Mouse (Mus musculus) neural tube, embryonic 11.5 days (tissue): ENCODE measurements around the gene Tnfaip2. TPM values are rescaled to one million over a fixed set of nuclear protein-coding genes. Genes with fewer than 3 reads are reported as not detected.

Experiments used
- ATAC-seq: fragments of 200-750 bp; cut with Nextera tagmentation; 2 replicates; pipeline ENCODE4 v1.8.0; 2017; ENCODE audit warnings: moderate number of reproducible peaks, mild to moderate bottlenecking, moderate TSS enrichment, moderate library complexity; ENCODE audit not compliant: insufficient read depth, low FRiP score, low TSS enrichment
- DNase-seq: peaks from one replicate; pipeline ENCODE4 v3.0.0-alpha.2; 2015; ENCODE audit warnings: low spot score
- H3K27ac ChIP-seq: fragments of 300-500 bp; sonication (generic); 2 replicates; pipeline ENCODE4 v1.5.1; 2014; ENCODE audit warnings: low read depth, mild to moderate bottlenecking, low read length
- H3K27me3 ChIP-seq: fragments of 300-500 bp; sonication (generic); 2 replicates; pipeline ENCODE4 v1.6.1; 2014; ENCODE audit warnings: mild to moderate bottlenecking, low read length, mixed read lengths; ENCODE audit not compliant: control insufficient read depth, insufficient read depth
- H3K36me3 ChIP-seq: fragments of 300-500 bp; sonication (generic); 2 replicates; pipeline ENCODE4 v1.6.1; 2014; ENCODE audit warnings: mild to moderate bottlenecking, low read length, moderate library complexity, mixed read lengths; ENCODE audit not compliant: control insufficient read depth, insufficient read depth
- H3K4me1 ChIP-seq: fragments of 300-500 bp; sonication (generic); 2 replicates; pipeline ENCODE4 v1.6.1; 2014; ENCODE audit warnings: low read length, mixed read lengths; ENCODE audit not compliant: control insufficient read depth, insufficient read depth
- H3K4me2 ChIP-seq: fragments of 300-500 bp; sonication (generic); 2 replicates; pipeline ENCODE4 v1.6.1; 2014; ENCODE audit warnings: low read depth, mild to moderate bottlenecking, moderate library complexity
- H3K4me3 ChIP-seq: fragments of 300-500 bp; sonication (generic); 2 replicates; pipeline ENCODE4 v1.5.1; 2014; ENCODE audit warnings: low read depth, low read length
- H3K9ac ChIP-seq: fragments of 300-500 bp; sonication (generic); 2 replicates; pipeline ENCODE4 v1.6.1; 2014; ENCODE audit warnings: mild to moderate bottlenecking, low read length
- H3K9me3 ChIP-seq: fragments of 300-500 bp; sonication (generic); 2 replicates; pipeline ENCODE4 v1.6.1; 2016; ENCODE audit warnings: low read length; ENCODE audit not compliant: control insufficient read depth
- WGBS: fragments of 180-500 bp; shearing (Covaris S2); extraction: QIAGEN DNeasy Blood & Tissue Kit; methylation state at CpG from one replicate; pipeline ENCODE4 v1.1.7; 2014; 5-methylcytosine and 5-hydroxymethylcytosine counted together
- polyA plus RNA-seq: library from polyadenylated mRNA; unstranded; fragments of >200 nt; fragmentation: Nextera tagmentation; extraction: Ambion mirVana; gene quantifications from 2 replicates; pipeline ENCODE4 v1.2.1, GENCODE M21; 2014

Gene Tnfaip2
- polyA plus RNA-seq, 1 experiment from 2014 or later = 3.7 TPM

DNA sequence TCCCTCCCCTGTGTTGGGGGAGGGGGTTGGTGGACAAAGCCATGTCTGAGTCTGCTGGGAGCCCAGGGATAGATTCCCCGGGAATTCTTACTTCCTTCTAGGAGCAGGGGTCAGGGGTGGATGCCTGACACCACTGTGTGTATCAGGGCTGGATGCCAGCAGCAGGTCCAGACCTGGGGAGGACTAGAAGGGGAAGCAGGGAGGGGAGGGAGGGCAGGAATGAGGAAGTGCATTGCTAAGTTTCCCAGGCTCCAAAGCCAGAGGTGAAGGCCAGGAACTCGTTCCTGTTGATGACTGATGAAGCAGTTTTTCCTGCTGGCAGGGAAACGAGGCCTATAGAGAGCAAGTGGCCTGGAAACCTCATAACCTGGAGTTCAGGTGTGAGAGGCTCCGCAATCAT, 10.2 kb upstream of the Tnfaip2 start:
- Histone ChIP-seq H3K36me3 (no peaks in the 10 kb centered on the region), H3K27ac (no peak overlapping the region), H3K9ac (no peak overlapping the region), H3K27me3 (peaks cover 59% of the 10 kb centered on the region), H3K4me1 (peaks cover 2% of the 10 kb centered on the region; the same call in 1 of the 2 replicates), H3K4me3 (no peak overlapping the region), H3K4me2 (no peak overlapping the region), H3K9me3 (no peaks in the 10 kb centered on the region)
- ATAC-seq (no peak), DNase-seq (no peak)
- WGBS = 32% methylated on average over 4 of the region's 4 CpGs

DNA sequence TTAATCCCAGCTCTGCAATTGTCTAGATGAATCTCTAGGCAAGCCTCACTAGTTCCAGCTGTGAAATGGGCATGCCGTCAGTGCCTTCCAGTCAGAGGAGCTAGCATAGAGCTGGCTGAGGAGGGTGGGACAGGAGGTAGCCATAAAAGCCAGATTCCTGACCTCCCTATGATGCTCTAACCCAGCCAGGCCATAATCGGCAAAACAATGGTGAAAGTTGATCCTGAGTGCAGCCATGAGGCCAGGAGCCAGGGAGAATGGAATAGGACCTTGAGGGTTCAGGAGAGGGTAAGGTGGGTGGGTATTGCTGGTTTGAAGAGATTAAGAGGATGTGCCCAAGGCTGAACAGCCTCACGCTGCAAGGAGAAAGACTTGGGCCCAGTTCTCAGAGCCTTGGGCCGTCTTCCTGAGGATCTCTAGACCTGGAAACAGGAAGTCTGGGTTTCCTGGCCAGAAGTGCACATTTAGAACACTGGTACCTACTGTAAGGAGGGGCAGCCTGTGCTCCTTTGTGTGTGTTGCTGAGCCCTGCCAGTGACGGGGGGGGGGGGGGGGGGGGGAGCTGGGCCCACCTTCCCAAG, 9.4 kb upstream of the Tnfaip2 start:
- H3K4me3 ChIP-seq = no peak overlapping the region
- peaks cover 52% of the 10 kb centered on the region for H3K27me3 ChIP-seq
- no peak overlapping the region for H3K27ac ChIP-seq
- 42% methylated on average over 4 of the region's 5 CpGs for WGBS
- H3K4me2 ChIP-seq = no peak overlapping the region
- no peaks in the 10 kb centered on the region for H3K9me3 ChIP-seq
- DNase-seq = no peak
- no peaks in the 10 kb centered on the region for H3K36me3 ChIP-seq
- peaks cover 2% of the 10 kb centered on the region; the same call in 1 of the 2 replicates for H3K4me1 ChIP-seq
- H3K9ac ChIP-seq = no peak overlapping the region
- no peak for ATAC-seq

DNA sequence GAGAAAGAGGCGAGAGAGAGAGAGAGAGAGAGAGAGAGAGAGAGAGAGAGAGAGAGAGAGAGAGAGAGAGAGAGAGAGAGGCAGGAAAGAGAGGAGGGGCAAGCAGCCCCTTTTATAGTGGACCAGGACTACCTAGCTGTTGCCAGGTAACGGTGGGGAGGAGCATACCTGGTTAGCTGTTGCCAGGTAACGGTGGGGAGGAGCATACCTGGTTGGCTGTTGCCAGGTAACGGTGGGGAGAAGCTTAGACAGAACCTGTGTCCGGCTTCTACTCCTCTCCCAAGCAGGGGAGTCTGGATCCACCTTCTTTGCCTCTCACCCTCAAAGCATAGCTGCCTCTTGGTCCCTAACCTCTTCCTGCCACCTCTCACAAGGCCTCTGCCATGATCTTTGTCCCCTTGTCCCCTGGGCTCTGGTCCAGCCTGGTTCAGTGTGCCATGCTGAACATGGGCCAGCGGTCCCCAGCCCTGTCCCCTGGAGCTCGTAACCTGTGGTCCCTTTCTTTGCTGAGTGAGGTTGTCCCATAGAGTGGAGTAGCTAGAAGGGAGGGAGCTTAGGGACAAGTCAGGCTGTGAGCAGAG, 8.0 kb upstream of the Tnfaip2 start:
- H3K9ac ChIP-seq = no peak overlapping the region
- H3K27ac ChIP-seq = 0 out of 2 replicates have a peak overlapping the region, but pooled peaks have one; percentile 20
- no peaks in the 10 kb centered on the region for H3K9me3 ChIP-seq
- 26% methylated on average over 6 of the region's 7 CpGs for WGBS
- peaks cover 38% of the 10 kb centered on the region for H3K27me3 ChIP-seq
- H3K36me3 ChIP-seq = no peaks in the 10 kb centered on the region
- ATAC-seq (no peak), DNase-seq (no peak)
- no peak overlapping the region for H3K4me2 ChIP-seq
- no peaks in the 10 kb centered on the region for H3K4me1 ChIP-seq
- no peak overlapping the region for H3K4me3 ChIP-seq

DNA sequence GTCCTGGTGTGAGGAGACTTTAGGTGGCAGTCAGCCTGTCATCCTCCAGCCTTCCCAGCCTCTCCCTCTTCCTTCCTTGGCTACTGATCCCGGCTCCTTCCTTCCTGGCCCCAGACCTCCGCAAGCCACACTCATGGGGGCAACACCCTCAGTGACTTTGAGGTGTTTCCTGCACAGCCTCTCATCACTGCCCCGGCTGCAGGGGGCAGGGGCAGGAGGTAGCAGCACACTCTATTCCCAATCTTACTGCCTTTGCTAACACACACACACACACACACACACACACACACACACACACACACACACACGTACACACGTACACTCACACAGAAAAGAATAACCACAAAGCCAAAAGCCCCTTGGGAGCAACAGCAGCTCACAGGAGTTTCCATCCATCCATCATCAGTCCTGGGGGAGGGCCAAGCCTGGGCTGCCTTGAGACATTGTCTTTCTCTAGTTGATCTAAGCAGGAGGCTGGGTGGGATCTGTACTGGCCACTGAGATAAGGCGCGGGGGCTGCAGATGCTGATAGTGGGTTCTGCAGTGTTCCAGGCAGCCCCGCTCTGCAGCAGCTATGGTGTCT, 7.4 kb upstream of the Tnfaip2 start:
- no peaks in the 10 kb centered on the region for H3K4me1 ChIP-seq
- whole genome bisulfite sequencing = 56% methylated on average over 8 of the region's 8 CpGs
- H3K27ac ChIP-seq = 0 out of 2 replicates have a peak overlapping the region, but pooled peaks have one; percentile 20
- no peak overlapping the region for H3K9ac ChIP-seq
- H3K9me3 ChIP-seq = no peaks in the 10 kb centered on the region
- H3K27me3 ChIP-seq = peaks cover 33% of the 10 kb centered on the region
- no peak overlapping the region for H3K4me2 ChIP-seq
- ATAC-seq (no peak), DNase-seq (no peak)
- H3K36me3 ChIP-seq = no peaks in the 10 kb centered on the region
- no peak overlapping the region for H3K4me3 ChIP-seq

DNA sequence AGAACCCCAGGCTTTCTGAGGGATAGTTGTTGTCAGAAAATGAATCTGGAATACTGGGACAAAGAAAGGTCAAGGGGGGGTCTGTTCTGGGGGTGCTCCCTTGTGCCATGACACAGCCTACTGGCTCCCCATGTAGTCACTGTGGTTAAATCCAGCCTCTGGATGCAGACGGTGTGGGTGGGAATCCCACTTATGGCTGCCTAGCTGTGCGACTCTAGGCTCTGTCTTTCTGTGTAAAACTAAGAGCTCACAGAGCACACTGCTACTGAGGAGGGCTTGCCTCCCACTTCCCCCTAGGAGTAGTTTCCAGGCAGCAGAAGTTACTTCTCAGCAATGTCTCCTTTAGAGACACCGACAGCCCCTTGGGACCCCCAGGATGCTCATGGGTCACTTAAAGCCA, 6.1 kb upstream of the Tnfaip2 start:
- no peak for ATAC-seq
- Histone ChIP-seq H3K27me3 (peaks cover 23% of the 10 kb centered on the region), H3K9me3 (no peaks in the 10 kb centered on the region)

DNA sequence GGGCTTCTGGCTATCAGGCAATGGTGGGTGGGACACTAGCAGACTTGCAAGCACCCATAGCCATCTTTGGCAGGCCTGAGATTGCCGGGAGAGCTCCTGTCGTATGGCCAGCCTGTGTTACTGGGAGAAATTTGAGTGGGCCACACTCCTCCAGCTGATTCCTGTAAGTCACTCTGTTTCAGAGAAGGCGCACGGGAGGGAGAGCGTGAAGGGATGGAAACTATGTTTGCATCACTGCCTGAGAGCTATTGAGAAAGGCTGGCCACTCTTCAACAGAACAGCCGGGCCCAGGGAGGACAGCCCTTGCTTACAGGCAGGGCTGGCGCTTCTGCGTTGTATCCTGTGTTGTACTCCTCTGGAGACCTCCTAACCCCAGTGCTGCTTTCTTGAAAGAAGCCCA, 5.6 kb upstream of the Tnfaip2 start:
- DNase-seq (no peak), ATAC-seq (no peak)
- Histone ChIP-seq H3K9ac (no peak overlapping the region), H3K9me3 (no peaks in the 10 kb centered on the region), H3K4me1 (no peaks in the 10 kb centered on the region), H3K4me3 (no peak overlapping the region), H3K4me2 (no peak overlapping the region), H3K36me3 (no peaks in the 10 kb centered on the region), H3K27ac (no peak overlapping the region), H3K27me3 (peaks cover 22% of the 10 kb centered on the region)
- 76% methylated on average over 8 of the region's 8 CpGs for WGBS

More for the DNA sequence above, 6.1 kb upstream of the Tnfaip2 start:
- Histone ChIP-seq H3K4me3 (no peak overlapping the region), H3K4me2 (no peak overlapping the region), H3K36me3 (no peaks in the 10 kb centered on the region), H3K27ac (no peak overlapping the region), H3K9ac (no peak overlapping the region), H3K4me1 (no peaks in the 10 kb centered on the region)
- WGBS = 83% methylated on average over 3 of the region's 3 CpGs
- no peak for DNase-seq

DNA sequence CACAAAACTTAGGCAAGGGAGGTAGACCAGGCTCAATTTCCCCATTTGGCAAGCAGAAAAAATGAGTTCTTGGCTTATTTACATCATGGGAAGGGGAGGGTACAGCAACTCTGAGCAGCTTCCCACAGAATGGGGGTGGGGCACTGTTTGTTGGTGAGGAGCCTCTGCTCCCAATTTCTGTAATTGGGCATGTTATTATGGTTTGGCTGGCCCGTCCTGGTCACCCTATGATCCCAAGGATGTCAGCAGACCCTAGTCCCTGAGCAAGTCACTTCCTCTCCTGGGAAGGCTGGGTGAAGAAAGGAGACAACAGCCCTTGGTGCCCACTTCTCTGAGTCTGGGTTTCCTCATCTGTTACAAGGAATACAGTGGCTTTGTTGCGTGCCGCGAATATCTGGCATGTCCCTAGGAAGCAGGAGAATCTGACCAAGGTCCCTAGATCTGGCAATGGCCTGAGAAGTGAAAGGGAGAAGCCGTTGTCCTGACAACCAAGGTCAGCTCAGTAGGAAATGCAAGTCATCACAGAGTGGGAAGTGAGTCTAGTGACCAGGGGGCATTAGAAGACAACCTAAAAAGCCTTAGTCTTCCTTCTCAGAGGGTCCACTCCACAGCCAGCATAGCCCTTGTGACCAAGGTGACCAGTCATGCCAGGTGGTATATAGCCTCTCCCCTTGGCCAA, 4.9 kb upstream of the Tnfaip2 start:
- WGBS = 69% methylated on average over 5 of the region's 5 CpGs
- peaks cover 22% of the 10 kb centered on the region for H3K27me3 ChIP-seq

DNA sequence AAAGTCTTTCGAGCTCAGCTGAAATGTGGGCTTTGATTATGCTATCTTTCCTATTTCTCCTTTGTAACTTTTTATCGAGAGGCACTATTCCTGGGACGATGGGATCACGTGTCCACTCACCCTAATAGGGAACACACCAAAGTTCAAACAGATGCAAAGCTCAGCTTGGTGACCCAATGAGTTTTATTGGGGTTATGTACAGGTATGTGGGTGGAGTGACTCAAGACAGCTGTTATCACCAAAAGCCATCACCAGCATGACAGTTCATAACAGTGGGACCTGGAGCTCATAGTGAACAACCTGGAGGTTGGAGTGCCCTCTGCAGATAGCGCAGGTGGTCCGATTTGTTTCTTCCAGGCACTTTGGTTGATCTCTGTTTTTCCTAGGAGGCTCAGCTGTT, 3.4 kb upstream of the Tnfaip2 start:
- Histone ChIP-seq H3K27ac (no peak overlapping the region), H3K4me2 (no peak overlapping the region), H3K4me1 (peaks cover 6% of the 10 kb centered on the region; the same call in 1 of the 2 replicates), H3K36me3 (no peaks in the 10 kb centered on the region), H3K27me3 (peaks cover 32% of the 10 kb centered on the region), H3K9me3 (no peaks in the 10 kb centered on the region), H3K4me3 (no peak overlapping the region), H3K9ac (no peak overlapping the region)
- WGBS = 84% methylated on average over 6 of the region's 6 CpGs
- ATAC-seq (no peak), DNase-seq (no peak)

More for the DNA sequence above, 4.9 kb upstream of the Tnfaip2 start:
- Histone ChIP-seq H3K4me1 (peaks cover under 1% of the 10 kb centered on the region; the same call in 1 of the 2 replicates), H3K4me3 (no peak overlapping the region), H3K9me3 (no peaks in the 10 kb centered on the region), H3K27ac (no peak overlapping the region), H3K4me2 (no peak overlapping the region), H3K9ac (no peak overlapping the region), H3K36me3 (no peaks in the 10 kb centered on the region)
- no peak for DNase-seq
- no peak for ATAC-seq
